Mouse (Mus musculus): ENCODE results near the gene Ppm1h. TPM values are rescaled to one million over a fixed set of nuclear protein-coding genes. Genes with fewer than 3 reads are reported as not detected.

Ppm1h gene
- total and polyA plus RNA-seq, 2 experiments from 2014 or later: 4.9 to 6.1 TPM

GRCm38 (mm10) chr10:122704901-122705300 is 26.3 kb downstream of the Ppm1h start:
- 0 out of 2 replicates have a peak, but pooled peaks cover 4% of the 10 kb centered on the region for H3K4me1 ChIP-seq (ENCODE audit: control insufficient read depth, insufficient read depth)
- no peaks in the 10 kb centered on the region for H3K36me3 ChIP-seq (replicated peaks; ENCODE audit: control insufficient read depth, insufficient read depth, low read length)
- H3K4me3 ChIP-seq (ENCODE audit: low read depth, low read length): no peak overlapping the region

DNA sequence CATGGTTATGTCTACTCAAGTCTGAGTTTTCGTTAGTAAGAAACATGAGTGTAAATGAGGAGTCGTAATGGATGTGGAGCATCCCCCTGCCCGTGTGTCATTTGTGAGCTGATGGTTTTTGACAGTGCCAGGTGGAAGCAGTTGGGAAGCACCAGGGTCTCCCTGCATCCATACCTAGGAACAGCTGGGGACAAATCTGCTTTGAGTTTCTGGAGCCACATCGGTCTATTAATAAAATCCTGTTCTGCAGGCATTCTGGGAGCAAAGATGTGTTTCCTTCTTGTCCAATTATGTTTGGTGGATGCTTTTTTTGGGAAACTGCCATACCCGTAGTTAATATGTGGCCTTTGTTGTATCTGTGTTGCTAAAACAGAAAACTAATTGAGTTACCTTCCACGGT is 26.9 kb downstream of the Ppm1h start:
- H3K4me3 ChIP-seq (ENCODE audit: low read depth, low read length): no peak overlapping the region
- 0 out of 2 replicates have a peak, but pooled peaks cover 4% of the 10 kb centered on the region for H3K4me1 ChIP-seq (ENCODE audit: control insufficient read depth, insufficient read depth)
- H3K9me3 ChIP-seq (replicated peaks; ENCODE audit: control insufficient read depth, low read length): no peaks in the 10 kb centered on the region
- H3K27ac ChIP-seq (ENCODE audit: low read depth): no peak overlapping the region
- DNase-seq (ENCODE audit: low spot score) (no peak), ATAC-seq (ENCODE audit: insufficient read depth, low read depth) (no peak)
- 79% methylated on average over 6 of the region's 6 CpGs for WGBS
- no peak for TF ChIP-seq EP300 (IDR thresholded peaks at IDR 0.05; ENCODE audit: low read depth)
- TF ChIP-seq CTCF (IDR thresholded peaks at IDR 0.05; ENCODE audit: low read depth): no peak
- no peak overlapping the region for H3K9ac ChIP-seq (replicated peaks; ENCODE audit: low read depth, low read length)
- H3K4me2 ChIP-seq (ENCODE audit: low read depth, low read length): no peak overlapping the region
- H3K27me3 ChIP-seq (ENCODE audit: control insufficient read depth, insufficient read depth, low read length): no peaks in the 10 kb centered on the region
- H3K36me3 ChIP-seq (replicated peaks; ENCODE audit: control insufficient read depth, insufficient read depth, low read length): no peaks in the 10 kb centered on the region

More at GRCm38 (mm10) chr10:122704901-122705300, 26.3 kb downstream of the Ppm1h start:
- DNase-seq (ENCODE audit: low spot score) (no peak), ATAC-seq (ENCODE audit: insufficient read depth, low read depth) (no peak)
- TF ChIP-seq EP300 (IDR thresholded peaks at IDR 0.05; ENCODE audit: low read depth): no peak
- no peak for TF ChIP-seq CTCF (IDR thresholded peaks at IDR 0.05; ENCODE audit: low read depth)
- 78% methylated on average over 5 of the region's 5 CpGs for WGBS
- Histone ChIP-seq H3K9me3 (replicated peaks; ENCODE audit: control insufficient read depth, low read length) (no peaks in the 10 kb centered on the region), H3K27ac (ENCODE audit: low read depth) (no peak overlapping the region), H3K27me3 (ENCODE audit: control insufficient read depth, insufficient read depth, low read length) (no peaks in the 10 kb centered on the region), H3K9ac (replicated peaks; ENCODE audit: low read depth, low read length) (no peak overlapping the region), H3K4me2 (ENCODE audit: low read depth, low read length) (no peak overlapping the region)

- Histone ChIP-seq H3K27me3 (ENCODE audit: control insufficient read depth, insufficient read depth, low read length) (no peaks in the 10 kb centered on the region), H3K4me2 (ENCODE audit: low read depth, low read length) (no peak overlapping the region), H3K9ac (replicated peaks; ENCODE audit: low read depth, low read length) (no peak overlapping the region), H3K4me3 (ENCODE audit: low read depth, low read length) (no peak overlapping the region), H3K9me3 (replicated peaks; ENCODE audit: control insufficient read depth, low read length) (no peaks in the 10 kb centered on the region), H3K4me1 (ENCODE audit: control insufficient read depth, insufficient read depth) (0 out of 2 replicates have a peak, but pooled peaks cover 2% of the 10 kb centered on the region), H3K27ac (ENCODE audit: low read depth) (no peak overlapping the region), H3K36me3 (replicated peaks; ENCODE audit: control insufficient read depth, insufficient read depth, low read length) (no peaks in the 10 kb centered on the region)
- no peak for ATAC-seq (ENCODE audit: insufficient read depth, low read depth)
- TF ChIP-seq CTCF (IDR thresholded peaks at IDR 0.05; ENCODE audit: low read depth): no peak
- no peak for TF ChIP-seq EP300 (IDR thresholded peaks at IDR 0.05; ENCODE audit: low read depth)
- WGBS: 80% methylated on average over 6 of the region's 6 CpGs
- DNase-seq (ENCODE audit: low spot score): no peak
Measured at GRCm38 (mm10) chr10:122711381-122711811, 32.8 kb downstream of the Ppm1h start.

- Histone ChIP-seq H3K9ac (replicated peaks; ENCODE audit: low read depth, low read length) (no peak overlapping the region), H3K4me1 (ENCODE audit: control insufficient read depth, insufficient read depth) (0 out of 2 replicates have a peak, but pooled peaks cover 6% of the 10 kb centered on the region), H3K36me3 (replicated peaks; ENCODE audit: control insufficient read depth, insufficient read depth, low read length) (no peaks in the 10 kb centered on the region), H3K4me3 (ENCODE audit: low read depth, low read length) (no peak overlapping the region), H3K9me3 (replicated peaks; ENCODE audit: control insufficient read depth, low read length) (no peaks in the 10 kb centered on the region), H3K27ac (ENCODE audit: low read depth) (no peak overlapping the region), H3K27me3 (ENCODE audit: control insufficient read depth, insufficient read depth, low read length) (no peaks in the 10 kb centered on the region), H3K4me2 (ENCODE audit: low read depth, low read length) (no peak overlapping the region)
- TF ChIP-seq CTCF (IDR thresholded peaks at IDR 0.05; ENCODE audit: low read depth): no peak
- no peak for TF ChIP-seq EP300 (IDR thresholded peaks at IDR 0.05; ENCODE audit: low read depth)
- DNase-seq (ENCODE audit: low spot score): no peak
- no peak for ATAC-seq (ENCODE audit: insufficient read depth, low read depth)
- 74% methylated on average over 5 of the region's 5 CpGs for WGBS
Measured at GRCm38 (mm10) chr10:122712307-122712706, 33.7 kb downstream of the Ppm1h start.

DNA sequence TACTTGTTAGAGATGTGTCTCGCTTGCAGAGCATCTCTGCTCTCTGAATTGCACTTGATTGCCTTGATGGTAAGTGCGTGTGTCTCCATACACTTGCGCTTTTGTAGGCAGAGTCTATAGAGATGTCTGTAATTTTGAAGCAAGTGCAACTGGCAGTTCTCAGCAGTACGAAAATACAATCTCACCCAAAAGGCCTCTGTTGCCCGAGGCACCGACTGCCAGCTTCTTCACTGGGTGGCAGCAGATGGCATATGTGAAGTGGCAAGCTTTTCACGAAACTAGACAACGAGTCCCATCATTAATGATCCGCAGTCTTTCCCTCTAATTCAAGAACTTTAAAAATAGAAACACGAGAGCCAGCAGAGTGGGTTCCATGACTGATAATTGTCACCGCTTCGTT is 37.3 kb downstream of the Ppm1h start:
- DNase-seq (ENCODE audit: low spot score) (no peak), ATAC-seq (ENCODE audit: insufficient read depth, low read depth) (no peak)
- no peak overlapping the region for H3K4me2 ChIP-seq (ENCODE audit: low read depth, low read length)
- H3K4me3 ChIP-seq (ENCODE audit: low read depth, low read length): no peak overlapping the region
- no peaks in the 10 kb centered on the region for H3K36me3 ChIP-seq (replicated peaks; ENCODE audit: control insufficient read depth, insufficient read depth, low read length)
- no peaks in the 10 kb centered on the region for H3K27me3 ChIP-seq (ENCODE audit: control insufficient read depth, insufficient read depth, low read length)
- no peak overlapping the region for H3K9ac ChIP-seq (replicated peaks; ENCODE audit: low read depth, low read length)
- no peak overlapping the region for H3K27ac ChIP-seq (ENCODE audit: low read depth)
- H3K4me1 ChIP-seq (ENCODE audit: control insufficient read depth, insufficient read depth): 0 out of 2 replicates have a peak, but pooled peaks cover 6% of the 10 kb centered on the region
- WGBS: 69% methylated on average over 12 of the region's 12 CpGs
- H3K9me3 ChIP-seq (replicated peaks; ENCODE audit: control insufficient read depth, low read length): no peaks in the 10 kb centered on the region
- TF ChIP-seq EP300 (IDR thresholded peaks at IDR 0.05; ENCODE audit: low read depth) (no peak), CTCF (IDR thresholded peaks at IDR 0.05; ENCODE audit: low read depth) (no peak)

- no peak overlapping the region for H3K4me3 ChIP-seq (ENCODE audit: low read depth, low read length)
- no peaks in the 10 kb centered on the region for H3K9me3 ChIP-seq (replicated peaks; ENCODE audit: control insufficient read depth, low read length)
- H3K4me1 ChIP-seq (ENCODE audit: control insufficient read depth, insufficient read depth): 0 out of 2 replicates have a peak, but pooled peaks cover 6% of the 10 kb centered on the region
- H3K36me3 ChIP-seq (replicated peaks; ENCODE audit: control insufficient read depth, insufficient read depth, low read length): no peaks in the 10 kb centered on the region
- H3K27me3 ChIP-seq (ENCODE audit: control insufficient read depth, insufficient read depth, low read length): no peaks in the 10 kb centered on the region
- H3K4me2 ChIP-seq (ENCODE audit: low read depth, low read length): no peak overlapping the region
- no peak overlapping the region for H3K9ac ChIP-seq (replicated peaks; ENCODE audit: low read depth, low read length)
- no peak overlapping the region for H3K27ac ChIP-seq (ENCODE audit: low read depth)
- no peak for TF ChIP-seq CTCF (IDR thresholded peaks at IDR 0.05; ENCODE audit: low read depth)
- TF ChIP-seq EP300 (IDR thresholded peaks at IDR 0.05; ENCODE audit: low read depth): no peak
- ATAC-seq (ENCODE audit: insufficient read depth, low read depth) (no peak), DNase-seq (ENCODE audit: low spot score) (no peak)
- 66% methylated on average over 8 of the region's 8 CpGs for WGBS
Measured at GRCm38 (mm10) chr10:122716286-122716685, 37.7 kb downstream of the Ppm1h start.
